Mouse (Mus musculus) limb, embryonic 15.5 days (tissue): ENCODE measurements at regions not wholly inside any gene's neighbourhood (a gene's known extent, or its start where the extent isn't known, plus 50 kb on each side); places are given as distances from the start of the nearest gene placed in this dataset.

Experiments used
- ATAC-seq: fragments of 200-750 bp; cut with Nextera tagmentation; 2 replicates; pipeline ENCODE4 v1.8.0; 2017; ENCODE audit warnings: low read depth, moderate TSS enrichment; ENCODE audit not compliant: insufficient number of reproducible peaks, low FRiP score, low TSS enrichment
- H3K27ac ChIP-seq: fragments of 300-500 bp; sonication (generic); 2 replicates; pipeline ENCODE4 v1.5.1; 2015; ENCODE audit warnings: moderate library complexity, mild to moderate bottlenecking, inconsistent platforms
- H3K27me3 ChIP-seq: fragments of 300-500 bp; sonication (generic); 2 replicates; pipeline ENCODE4 v1.6.1; 2015; ENCODE audit warnings: inconsistent platforms
- H3K36me3 ChIP-seq: fragments of 300-500 bp; sonication (generic); 2 replicates; pipeline ENCODE4 v1.6.1; 2015; ENCODE audit warnings: inconsistent platforms
- H3K4me1 ChIP-seq: fragments of 300-500 bp; sonication (generic); 2 replicates; pipeline ENCODE4 v1.6.1; 2015; ENCODE audit warnings: inconsistent platforms
- H3K4me2 ChIP-seq: fragments of 300-500 bp; sonication (generic); 2 replicates; pipeline ENCODE4 v1.6.1; 2015; ENCODE audit warnings: mild to moderate bottlenecking, inconsistent platforms
- H3K4me3 ChIP-seq: fragments of 300-500 bp; sonication (generic); 2 replicates; pipeline ENCODE4 v1.5.1; 2015; ENCODE audit warnings: mild to moderate bottlenecking, inconsistent platforms
- H3K9ac ChIP-seq: fragments of 300-500 bp; sonication (generic); 2 replicates; pipeline ENCODE4 v1.6.1; 2015; ENCODE audit warnings: inconsistent platforms
- H3K9me3 ChIP-seq: fragments of 300-500 bp; sonication (generic); 2 replicates; pipeline ENCODE4 v1.6.1; 2016; ENCODE audit warnings: inconsistent platforms
- WGBS: fragments of 180-500 bp; shearing (Covaris S2); methylation state at CpG from one replicate; pipeline ENCODE4 v1.1.7; 2015; 5-methylcytosine and 5-hydroxymethylcytosine counted together

- peaks cover 9% of the 10 kb centered on the region; the same call in 1 of the 2 replicates for H3K4me1 ChIP-seq
- no peaks in the 10 kb centered on the region for H3K9me3 ChIP-seq
- H3K9ac ChIP-seq = no peak overlapping the region
- 28% methylated on average over 8 of the region's 8 CpGs for WGBS
- ATAC-seq = no peak
- H3K27ac ChIP-seq = no peak overlapping the region
- no peaks in the 10 kb centered on the region for H3K36me3 ChIP-seq
- H3K27me3 ChIP-seq = peaks cover 50% of the 10 kb centered on the region
- no peak overlapping the region for H3K4me3 ChIP-seq
- H3K4me2 ChIP-seq = no peak overlapping the region
These were observed 78.1 kb downstream of the Fam204a start for GRCm38 (mm10) chr19:60148313-60148965.

DNA sequence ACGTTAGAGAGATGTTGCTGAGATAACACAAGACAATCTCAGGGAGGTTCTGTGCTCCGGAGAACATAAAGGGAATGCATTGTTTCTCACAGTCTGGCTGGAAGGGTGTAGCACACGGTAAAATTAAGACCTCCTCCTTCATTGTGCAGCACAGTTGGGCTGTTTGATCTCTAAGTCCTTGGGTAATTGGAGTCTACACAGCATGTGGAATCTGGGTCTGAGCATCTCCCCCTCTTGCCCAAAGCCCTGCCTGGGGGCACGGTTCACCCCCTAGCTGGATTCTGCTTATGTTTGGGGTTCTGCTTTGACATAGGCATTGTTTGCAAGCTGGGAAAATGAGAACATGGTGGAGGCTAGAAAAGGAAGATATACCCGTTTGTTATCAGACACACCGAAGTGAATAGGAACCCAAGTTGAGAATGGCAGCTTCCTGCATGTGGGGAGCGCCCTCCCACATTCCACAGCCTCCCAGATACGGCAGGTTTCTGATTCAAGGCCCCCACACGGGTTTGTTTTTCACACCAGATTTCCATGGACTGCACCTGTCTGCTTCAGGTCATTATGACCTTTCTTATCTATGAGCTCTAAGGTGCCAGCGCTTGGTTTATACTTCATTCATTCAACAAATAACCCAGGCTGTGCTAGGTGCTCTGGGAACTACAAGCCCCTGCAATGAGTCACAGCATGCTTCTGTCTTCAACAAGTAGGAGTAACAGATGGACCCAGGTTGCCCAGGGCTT lies 79.9 kb downstream of the Fam204a start:
- Histone ChIP-seq H3K4me3 (peak overlapping the region; percentile 14; the same call in 1 of the 2 replicates), H3K4me2 (peak overlapping the region; percentile 14; the same call in 1 of the 2 replicates), H3K9ac (no peak overlapping the region), H3K9me3 (no peaks in the 10 kb centered on the region), H3K27me3 (peaks cover 57% of the 10 kb centered on the region), H3K4me1 (peaks cover 9% of the 10 kb centered on the region; the same call in 1 of the 2 replicates), H3K36me3 (no peaks in the 10 kb centered on the region), H3K27ac (no peak overlapping the region)
- WGBS = 38% methylated on average over 10 of the region's 10 CpGs
- no peak for ATAC-seq

GRCm38 (mm10) chr19:60145242-60145641 lies 81.3 kb downstream of the Fam204a start:
- Histone ChIP-seq H3K9me3 (no peaks in the 10 kb centered on the region), H3K4me1 (peaks cover 9% of the 10 kb centered on the region; the same call in 1 of the 2 replicates), H3K27me3 (peaks cover 56% of the 10 kb centered on the region), H3K4me3 (peak overlapping the region; percentile 36), H3K36me3 (no peaks in the 10 kb centered on the region), H3K4me2 (peak overlapping the region; percentile 42; the same call in 1 of the 2 replicates), H3K27ac (no peak overlapping the region), H3K9ac (no peak overlapping the region)
- no peak for ATAC-seq
- WGBS = 75% methylated on average over 5 of the region's 5 CpGs

DNA sequence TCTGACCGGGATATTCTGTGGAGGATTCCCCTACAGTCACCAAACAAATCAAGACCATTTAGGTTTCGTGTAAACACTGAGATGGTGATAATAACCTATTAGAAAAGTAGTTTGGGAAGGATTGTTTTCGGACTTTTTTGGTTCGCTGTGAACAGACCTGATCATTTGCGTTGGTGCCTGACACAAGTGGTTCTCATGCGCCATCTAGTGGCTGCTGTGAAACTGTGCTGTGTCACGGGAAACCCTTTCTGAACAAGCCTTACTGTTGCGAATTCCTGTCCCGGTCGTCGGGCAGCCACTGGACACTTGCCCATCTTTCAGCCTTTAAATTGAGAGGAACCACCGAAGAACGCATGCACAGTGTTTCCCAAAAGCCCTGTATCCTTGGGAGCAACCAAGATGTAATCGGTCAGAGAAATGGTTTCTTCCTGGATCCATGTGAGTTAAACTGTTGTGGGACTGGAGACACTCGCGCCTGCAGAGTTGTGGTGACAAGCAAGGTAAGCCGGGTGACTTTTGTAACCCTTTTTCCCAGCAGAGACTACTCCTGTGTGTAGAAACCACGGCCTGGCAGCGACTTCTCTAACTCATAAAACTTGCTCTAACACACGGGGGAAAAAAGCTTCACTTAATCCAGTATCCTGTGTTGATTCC lies 82.0 kb downstream of the Fam204a start:
- peak overlapping the region; percentile 42 for H3K4me2 ChIP-seq
- 4% methylated on average over 20 of the region's 20 CpGs for WGBS
- peak overlapping the region; percentile 36 for H3K4me3 ChIP-seq
- 0 out of 2 replicates have a peak overlapping the region, but pooled peaks have one; percentile 1 for H3K9ac ChIP-seq
- peaks cover 50% of the 10 kb centered on the region for H3K27me3 ChIP-seq
- no peaks in the 10 kb centered on the region for H3K9me3 ChIP-seq
- H3K36me3 ChIP-seq = no peaks in the 10 kb centered on the region
- H3K4me1 ChIP-seq = peaks cover 8% of the 10 kb centered on the region; the same call in 1 of the 2 replicates
- ATAC-seq = peak; percentile 52; the same call in 1 of the 2 replicates
- H3K27ac ChIP-seq = no peak overlapping the region

DNA sequence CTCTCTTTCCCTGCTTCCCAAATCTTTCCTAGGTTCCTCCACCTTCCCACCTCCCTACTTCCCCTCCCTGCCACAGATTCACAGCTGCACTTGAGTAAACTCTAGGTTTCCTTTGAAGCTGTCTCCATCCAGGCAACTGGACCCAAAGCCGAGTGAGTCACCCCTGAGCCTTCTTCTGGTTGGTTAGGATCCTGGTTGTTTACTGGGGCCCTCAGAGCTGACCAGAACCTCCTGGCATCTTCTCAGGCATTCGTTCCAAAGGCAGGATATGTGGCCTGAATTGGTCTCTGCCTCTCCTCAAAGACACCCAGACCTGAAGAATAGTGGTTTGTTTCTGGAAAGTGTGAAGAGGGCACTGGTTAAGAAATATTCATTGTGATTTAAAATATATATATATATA lies 87.6 kb downstream of the Fam204a start:
- ATAC-seq = no peak
- Histone ChIP-seq H3K4me3 (no peak overlapping the region), H3K4me1 (no peaks in the 10 kb centered on the region), H3K9ac (no peak overlapping the region), H3K4me2 (no peak overlapping the region), H3K9me3 (no peaks in the 10 kb centered on the region), H3K36me3 (no peaks in the 10 kb centered on the region), H3K27me3 (peaks cover 7% of the 10 kb centered on the region), H3K27ac (no peak overlapping the region)
- WGBS = 55% methylated on average over 2 of the region's 2 CpGs

GRCm38 (mm10) chr19:60136491-60136890 lies 90.0 kb downstream of the Fam204a start:
- ATAC-seq = no peak
- Histone ChIP-seq H3K27me3 (no peaks in the 10 kb centered on the region), H3K4me1 (no peaks in the 10 kb centered on the region), H3K4me2 (no peak overlapping the region), H3K9ac (no peak overlapping the region), H3K9me3 (no peaks in the 10 kb centered on the region), H3K27ac (no peak overlapping the region), H3K4me3 (no peak overlapping the region), H3K36me3 (no peaks in the 10 kb centered on the region)
- WGBS = 82% methylated on average over 1 of the region's 1 CpGs

DNA sequence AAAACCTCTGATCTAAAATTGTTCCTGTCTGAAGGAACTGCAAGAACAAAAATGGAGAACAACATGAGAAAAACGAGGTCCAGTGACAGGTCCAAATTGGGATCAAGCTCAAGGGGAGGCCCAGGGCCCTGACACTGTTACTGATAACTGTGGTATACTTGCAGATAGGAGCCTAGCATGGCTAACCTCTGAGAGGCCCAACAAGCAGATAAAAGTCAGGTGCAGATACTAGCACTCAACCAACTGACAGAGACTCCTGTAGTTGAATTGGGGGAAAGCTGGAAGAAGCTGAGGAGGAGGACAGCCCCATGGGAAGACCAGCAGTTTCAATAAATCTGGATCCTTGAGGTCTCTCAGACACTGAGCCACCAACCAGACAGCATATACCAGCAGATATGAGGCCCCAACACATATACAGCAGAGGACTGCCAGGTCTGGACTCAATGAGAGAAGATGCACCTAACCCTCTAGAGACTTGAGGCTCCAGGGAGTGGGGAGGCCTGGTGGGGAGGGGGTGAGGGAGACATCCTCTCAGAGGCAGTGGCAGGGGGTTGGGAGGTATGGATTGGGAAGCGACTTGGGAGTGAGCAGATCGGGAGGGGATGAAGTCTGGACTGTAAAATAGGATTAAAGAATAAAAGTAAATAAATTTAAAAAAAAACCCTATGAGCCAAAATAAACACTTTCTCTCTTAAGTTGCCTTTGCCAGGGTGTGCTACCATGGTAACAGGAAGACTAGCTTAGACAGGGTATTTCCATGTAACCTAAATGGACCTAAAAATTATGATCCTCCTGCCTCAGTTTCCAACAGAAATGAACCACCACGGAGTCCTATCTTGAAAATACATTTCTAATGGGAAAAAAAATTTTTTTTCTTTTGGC lies 91.8 kb downstream of the Fam204a start:
- H3K9me3 ChIP-seq = no peaks in the 10 kb centered on the region
- no peaks in the 10 kb centered on the region for H3K4me1 ChIP-seq
- no peak overlapping the region for H3K4me3 ChIP-seq
- H3K36me3 ChIP-seq = no peaks in the 10 kb centered on the region
- no peak overlapping the region for H3K4me2 ChIP-seq
- no peaks in the 10 kb centered on the region for H3K27me3 ChIP-seq
- ATAC-seq = no peak
- H3K27ac ChIP-seq = no peak overlapping the region
- WGBS = 78% methylated on average over 4 of the region's 4 CpGs
- no peak overlapping the region for H3K9ac ChIP-seq

- H3K9ac ChIP-seq = no peak overlapping the region
- no peaks in the 10 kb centered on the region for H3K36me3 ChIP-seq
- ATAC-seq = no peak
- H3K4me3 ChIP-seq = no peak overlapping the region
- H3K4me2 ChIP-seq = no peak overlapping the region
- no peaks in the 10 kb centered on the region for H3K27me3 ChIP-seq
- H3K9me3 ChIP-seq = no peaks in the 10 kb centered on the region
- 91% methylated on average over 2 of the region's 2 CpGs for WGBS
- H3K4me1 ChIP-seq = no peaks in the 10 kb centered on the region
- H3K27ac ChIP-seq = no peak overlapping the region
These were observed 96.9 kb downstream of the Fam204a start for GRCm38 (mm10) chr19:60129635-60130034.

DNA sequence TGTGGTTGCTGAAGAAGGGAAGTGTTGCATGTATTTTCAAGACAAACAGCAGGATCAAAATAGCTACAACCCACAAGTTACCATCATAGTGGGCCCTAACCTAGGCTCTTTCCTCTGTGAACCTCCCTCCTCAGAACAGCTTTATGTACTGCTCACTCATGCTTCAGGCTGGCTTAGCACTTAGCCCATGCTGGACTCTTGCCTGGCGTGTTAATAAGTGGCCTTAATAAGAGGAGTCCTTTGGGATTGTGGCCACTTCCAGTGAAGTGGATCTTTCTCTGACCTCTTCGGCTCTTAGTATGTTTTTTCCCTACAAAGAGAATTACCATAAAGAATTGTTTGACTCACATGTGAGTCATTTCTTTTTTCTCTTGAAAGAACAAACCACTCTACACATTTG lies 101.9 kb downstream of the Fam204a start:
- H3K9me3 ChIP-seq = no peaks in the 10 kb centered on the region
- no peak overlapping the region for H3K27ac ChIP-seq
- ATAC-seq = no peak
- H3K36me3 ChIP-seq = no peaks in the 10 kb centered on the region
- WGBS = 90% methylated on average over 2 of the region's 2 CpGs
- H3K4me1 ChIP-seq = peaks cover 2% of the 10 kb centered on the region; the same call in 1 of the 2 replicates
- no peak overlapping the region for H3K4me2 ChIP-seq
- no peaks in the 10 kb centered on the region for H3K27me3 ChIP-seq
- no peak overlapping the region for H3K4me3 ChIP-seq
- no peak overlapping the region for H3K9ac ChIP-seq

- Histone ChIP-seq H3K9ac (no peak overlapping the region), H3K4me3 (no peak overlapping the region), H3K9me3 (no peaks in the 10 kb centered on the region), H3K4me2 (no peak overlapping the region), H3K27ac (no peak overlapping the region), H3K4me1 (peaks cover 2% of the 10 kb centered on the region; the same call in 1 of the 2 replicates), H3K36me3 (no peaks in the 10 kb centered on the region), H3K27me3 (no peaks in the 10 kb centered on the region)
- ATAC-seq = no peak
- 55% methylated on average over 5 of the region's 5 CpGs for WGBS
These were observed 105.6 kb downstream of the Fam204a start for GRCm38 (mm10) chr19:60120917-60121316.

- no peak overlapping the region for H3K9ac ChIP-seq
- WGBS = 23% methylated on average over 1 of the region's 1 CpGs
- no peak overlapping the region for H3K4me3 ChIP-seq
- H3K4me1 ChIP-seq = peaks cover 2% of the 10 kb centered on the region; the same call in 1 of the 2 replicates
- ATAC-seq = no peak
- no peak overlapping the region for H3K4me2 ChIP-seq
- H3K9me3 ChIP-seq = no peaks in the 10 kb centered on the region
- no peak overlapping the region for H3K27ac ChIP-seq
- H3K36me3 ChIP-seq = no peaks in the 10 kb centered on the region
- H3K27me3 ChIP-seq = no peaks in the 10 kb centered on the region
These were observed 107.5 kb downstream of the Fam204a start for GRCm38 (mm10) chr19:60119051-60119450.
